Mouse (Mus musculus): Measurements from ENCODE around the gene Fkbp15.

DNA sequence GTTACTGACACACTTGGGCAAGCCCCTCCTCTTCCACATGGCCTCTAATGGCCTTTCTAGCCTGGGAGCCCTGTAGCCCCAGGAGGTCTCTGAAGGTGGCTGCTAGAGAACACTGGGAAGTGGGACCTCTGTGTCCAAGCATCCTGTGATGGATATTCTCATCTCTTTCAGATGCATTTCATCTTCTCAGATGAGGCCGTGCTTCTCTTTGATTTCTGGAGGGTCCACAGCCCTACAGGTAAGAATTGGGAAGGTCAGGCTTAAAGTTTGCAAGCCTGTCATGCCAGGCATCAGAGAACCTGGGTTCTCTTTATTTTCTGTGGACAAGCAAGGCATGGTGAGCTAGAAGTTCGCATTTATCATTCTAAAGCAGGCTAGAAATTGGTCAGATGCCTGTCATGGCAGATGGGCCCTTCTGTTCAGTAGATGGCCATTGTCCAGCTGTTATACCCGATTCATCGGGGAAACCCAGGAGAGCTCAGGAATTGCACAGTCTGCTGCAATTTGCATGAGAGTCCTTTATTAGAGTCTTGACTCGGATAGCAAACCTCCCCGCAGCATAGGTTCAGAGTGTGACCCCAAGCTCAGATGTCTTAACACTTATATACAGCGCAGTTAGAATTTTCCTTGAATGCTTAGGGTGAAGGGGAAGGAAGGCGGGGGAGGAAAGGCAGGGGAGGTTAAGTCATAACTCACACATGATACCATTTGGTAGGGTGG, 67.7 kb downstream of the Fkbp15 start:
- TF ChIP-seq EP300 (IDR thresholded peaks at IDR 0.05; ENCODE audit: low read depth) (no peak), CTCF (IDR thresholded peaks at IDR 0.05; ENCODE audit: low read depth) (no peak)
